Mouse (Mus musculus) kidney, postnatal 36 days (tissue): Measurements from ENCODE around the gene Pth1r.

Source experiments
- DNase-seq, 2 experiments: peaks; one replicate each; pipeline ENCODE4 v3.0.0; 2021 to 2022; ENCODE audit warnings: mixed read lengths in 2 of 2

Gene Pth1r

GRCm38 (mm10) chr9:110681817-110682216, 65.1 kb downstream of the Pth1r start:
- DNase-seq, result peak in 1 of 2 experiments; percentile 43

GRCm38 (mm10) chr9:110680736-110681507, 66.0 kb downstream of the Pth1r start:
- DNase-seq, result no peak

- no peak for DNase-seq
Measured at GRCm38 (mm10) chr9:110678886-110679285, 68.1 kb downstream of the Pth1r start.

GRCm38 (mm10) chr9:110676492-110676911, 70.4 kb downstream of the Pth1r start:
- DNase-seq, result no peak

- DNase-seq, result no peak
Measured at GRCm38 (mm10) chr9:110673107-110673752, 73.7 kb downstream of the Pth1r start.

- peak; percentile 79 to 84 for DNase-seq
Measured at GRCm38 (mm10) chr9:110672462-110673106, 74.4 kb downstream of the Pth1r start.
